Mouse (Mus musculus) E14TG2a.4 (cell line): ENCODE measurements at regions not wholly inside any gene's neighbourhood (a gene's known extent, or its start where the extent isn't known, plus 50 kb on each side); places are given as distances from the start of the nearest gene placed in this dataset.

ENCODE experiments used
- CTCF ChIP-seq: conservative IDR thresholded peaks from 2 replicates; pipeline ENCODE4 v1.5.1; 2014; ENCODE audit warnings: low read length
- NANOG ChIP-seq: IDR thresholded peaks from 2 replicates; pipeline ENCODE4 v1.6.1; 2014; ENCODE audit warnings: borderline replicate concordance, low read length, mixed read lengths
- POU5F1 ChIP-seq: IDR thresholded peaks from 2 replicates; pipeline ENCODE4 v1.6.1; 2014; ENCODE audit warnings: low read length, borderline replicate concordance

DNA sequence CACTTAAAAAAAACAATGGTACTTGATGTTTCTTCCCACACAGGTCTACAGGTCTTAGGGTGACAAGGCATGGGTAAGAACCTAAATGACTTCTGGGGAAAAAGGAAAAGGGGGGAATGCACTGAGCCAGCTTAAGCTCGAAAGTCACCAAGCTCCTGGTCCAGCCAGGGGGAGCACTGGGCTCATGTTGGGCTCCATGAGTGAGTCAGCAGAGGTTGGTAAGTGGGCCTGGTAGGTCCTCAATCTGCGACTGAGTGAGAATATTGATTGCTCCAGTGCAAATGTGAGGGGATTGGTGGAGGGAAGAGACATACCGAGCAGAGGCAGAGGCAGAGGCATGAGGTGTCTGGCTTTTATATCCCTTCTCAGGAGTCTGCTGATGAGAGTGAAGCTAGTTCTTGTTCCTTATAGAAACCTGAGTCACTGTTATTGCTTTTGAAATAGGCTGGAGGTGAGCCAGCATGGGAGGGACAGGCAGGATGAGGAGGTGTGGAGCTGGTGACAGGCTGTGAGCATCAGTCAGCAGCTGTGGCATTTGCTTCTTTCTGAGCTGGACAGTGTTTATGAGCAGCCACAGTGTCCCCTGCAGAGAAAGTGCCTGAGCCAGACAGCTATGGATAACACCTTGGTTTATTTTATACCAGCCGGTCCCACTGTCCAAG is 63.2 kb upstream of the Slc22a23 start:
- no peak for TF ChIP-seq CTCF
- TF ChIP-seq NANOG, result no peak
- no peak for TF ChIP-seq POU5F1
